Mouse (Mus musculus): ENCODE results near the gene Retnla. TPM values are rescaled to one million over a fixed set of nuclear protein-coding genes. Genes with fewer than 3 reads are reported as not detected.

The Retnla gene
- polyA plus RNA-seq, 1 experiment from 2014 or later: not detected

DNA sequence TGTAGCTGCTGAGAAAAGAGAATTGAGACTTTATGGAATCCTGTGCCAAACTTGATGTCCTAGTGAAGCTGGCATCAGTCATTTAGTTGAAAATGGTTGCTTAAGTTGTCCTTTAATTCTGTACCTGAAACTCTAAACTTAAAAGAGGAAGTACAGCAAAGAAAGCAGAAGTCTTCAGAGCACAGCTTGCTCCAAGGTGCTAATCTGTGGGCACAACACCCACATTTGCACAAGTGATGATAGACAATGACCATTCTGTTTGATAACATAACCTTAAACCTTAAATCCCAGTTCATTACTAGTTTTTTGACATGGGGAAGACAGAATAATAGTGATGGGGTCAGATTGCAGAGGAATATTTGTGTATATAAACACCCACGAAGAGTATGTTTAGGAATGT lies 26.3 kb downstream of the Retnla start:
- no peak for ATAC-seq (ENCODE audit: low read depth)
- no peaks in the 10 kb centered on the region; the same call in 1 of the 2 replicates for H3K4me1 ChIP-seq (ENCODE audit: control insufficient read depth, low read depth, low read length)
- H3K27ac ChIP-seq (ENCODE audit: low read length): no peak overlapping the region
- no peaks in the 10 kb centered on the region for H3K27me3 ChIP-seq (ENCODE audit: control insufficient read depth, insufficient read depth, low read depth, low read length)
- H3K9me3 ChIP-seq (replicated peaks; ENCODE audit: control insufficient read depth, low read length): no peaks in the 10 kb centered on the region
- no peak overlapping the region for H3K9ac ChIP-seq (ENCODE audit: low read depth, low read length)
- no peaks in the 10 kb centered on the region for H3K36me3 ChIP-seq (ENCODE audit: control insufficient read depth, insufficient read depth)
- H3K4me3 ChIP-seq (ENCODE audit: low read depth, low read length): no peak overlapping the region
- 54% methylated on average over 1 of the region's 1 CpGs for WGBS (ENCODE audit: insufficient replicate concordance)
- no peak overlapping the region for H3K4me2 ChIP-seq (ENCODE audit: low read depth, low read length)

GRCm38 (mm10) chr16:48869671-48870070 lies 27.3 kb downstream of the Retnla start:
- ATAC-seq (ENCODE audit: low read depth): no peak
- Histone ChIP-seq H3K4me1 (ENCODE audit: control insufficient read depth, low read depth, low read length) (no peaks in the 10 kb centered on the region; the same call in 1 of the 2 replicates), H3K4me2 (ENCODE audit: low read depth, low read length) (no peak overlapping the region), H3K9me3 (replicated peaks; ENCODE audit: control insufficient read depth, low read length) (no peaks in the 10 kb centered on the region), H3K9ac (ENCODE audit: low read depth, low read length) (no peak overlapping the region), H3K27me3 (ENCODE audit: control insufficient read depth, insufficient read depth, low read depth, low read length) (no peaks in the 10 kb centered on the region), H3K36me3 (ENCODE audit: control insufficient read depth, insufficient read depth) (no peaks in the 10 kb centered on the region), H3K27ac (ENCODE audit: low read length) (no peak overlapping the region), H3K4me3 (ENCODE audit: low read depth, low read length) (no peak overlapping the region)
- WGBS (ENCODE audit: insufficient replicate concordance): 58% methylated on average over 3 of the region's 3 CpGs

DNA sequence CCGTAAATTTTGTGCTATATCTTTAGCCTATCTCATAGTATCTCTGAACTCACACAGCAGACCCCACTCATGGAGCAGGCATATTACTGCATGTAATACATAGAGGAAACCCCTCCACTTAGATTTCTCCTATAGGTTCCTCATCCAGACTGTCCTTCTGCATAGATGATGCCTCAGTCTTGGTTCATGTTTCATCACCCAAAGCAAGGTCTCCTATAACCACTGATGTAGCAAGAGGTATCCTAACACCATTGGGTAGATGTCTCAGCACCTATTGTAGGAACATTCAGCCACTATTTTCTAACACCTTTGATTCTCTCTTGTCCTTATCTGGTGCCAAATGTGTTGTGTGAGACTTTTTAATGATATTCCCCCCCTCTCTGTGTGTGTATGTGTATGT lies 29.4 kb downstream of the Retnla start:
- Histone ChIP-seq H3K27ac (ENCODE audit: low read length) (no peak overlapping the region), H3K9ac (ENCODE audit: low read depth, low read length) (no peak overlapping the region), H3K4me3 (ENCODE audit: low read depth, low read length) (no peak overlapping the region), H3K36me3 (ENCODE audit: control insufficient read depth, insufficient read depth) (no peaks in the 10 kb centered on the region), H3K4me1 (ENCODE audit: control insufficient read depth, low read depth, low read length) (no peaks in the 10 kb centered on the region; the same call in 1 of the 2 replicates), H3K4me2 (ENCODE audit: low read depth, low read length) (no peak overlapping the region), H3K9me3 (replicated peaks; ENCODE audit: control insufficient read depth, low read length) (no peaks in the 10 kb centered on the region), H3K27me3 (ENCODE audit: control insufficient read depth, insufficient read depth, low read depth, low read length) (no peaks in the 10 kb centered on the region)
- ATAC-seq (ENCODE audit: low read depth): no peak
- 72% methylated on average over 1 of the region's 1 CpGs for WGBS (ENCODE audit: insufficient replicate concordance)

DNA sequence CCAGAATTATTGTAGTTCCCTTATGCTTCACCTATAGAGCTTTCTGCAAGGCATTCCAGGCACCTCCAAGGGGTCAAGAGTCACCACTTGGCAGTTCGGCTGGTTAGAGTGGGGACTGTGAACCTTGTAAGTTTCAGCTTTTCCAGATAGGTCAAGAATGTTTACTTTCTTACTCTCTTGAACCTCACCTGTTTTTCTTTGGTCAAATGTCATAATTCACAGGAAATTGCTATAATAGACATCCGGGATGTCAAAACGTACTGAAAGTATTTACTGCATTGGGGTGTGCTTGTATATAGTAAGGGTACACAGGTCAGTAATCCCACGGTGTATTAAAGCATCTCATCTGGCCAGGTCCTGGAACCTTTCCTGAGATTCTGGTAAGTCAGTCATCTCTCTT lies 30.0 kb downstream of the Retnla start, which contains the start of gene Retnlg:
TSS of gene Retnlg (plus strand) at position 301 of the 400 bp plus-strand sequence.
- H3K27ac ChIP-seq (ENCODE audit: low read length): no peak within 1 kb of the TSS
- H3K27me3 ChIP-seq (ENCODE audit: control insufficient read depth, insufficient read depth, low read depth, low read length): no peaks in the 10 kb centered on the region
- no peak within 1 kb of the TSS for H3K4me2 ChIP-seq (ENCODE audit: low read depth, low read length)
- H3K4me3 ChIP-seq (ENCODE audit: low read depth, low read length): no peak within 1 kb of the TSS
- ATAC-seq (ENCODE audit: low read depth): no peak
- H3K36me3 ChIP-seq (ENCODE audit: control insufficient read depth, insufficient read depth): no peaks in the 10 kb centered on the region
- H3K4me1 ChIP-seq (ENCODE audit: control insufficient read depth, low read depth, low read length): no peaks in the 10 kb centered on the region; the same call in 1 of the 2 replicates
- no peak within 1 kb of the TSS for H3K9ac ChIP-seq (ENCODE audit: low read depth, low read length)
- WGBS (ENCODE audit: insufficient replicate concordance): 62% methylated on average over 4 of the region's 4 CpGs
- H3K9me3 ChIP-seq (replicated peaks; ENCODE audit: control insufficient read depth, low read length): no peaks in the 10 kb centered on the region

DNA sequence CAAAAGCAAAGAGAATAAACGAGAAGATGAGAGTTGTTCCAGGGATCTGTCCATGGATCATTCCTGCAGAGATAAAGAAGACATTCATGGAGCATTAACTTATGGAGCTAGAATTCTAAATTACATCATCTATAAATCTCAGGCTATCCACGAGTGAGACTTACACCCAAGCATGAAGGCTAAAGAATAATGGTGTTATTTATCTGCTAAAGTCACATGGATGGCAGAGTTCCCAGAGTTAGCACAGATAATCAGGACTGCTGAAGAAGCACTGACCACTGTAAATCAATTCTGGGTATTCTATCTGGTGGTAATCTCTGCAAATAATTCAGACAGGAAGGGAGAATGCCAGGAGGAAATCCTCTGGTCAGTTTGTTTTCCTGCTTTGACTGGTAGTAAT lies 48.4 kb downstream of the Retnla start:
- Histone ChIP-seq H3K4me1 (ENCODE audit: control insufficient read depth, low read depth, low read length) (no peaks in the 10 kb centered on the region), H3K4me3 (ENCODE audit: low read depth, low read length) (no peak overlapping the region), H3K27ac (ENCODE audit: low read length) (no peak overlapping the region), H3K9ac (ENCODE audit: low read depth, low read length) (no peak overlapping the region), H3K9me3 (replicated peaks; ENCODE audit: control insufficient read depth, low read length) (no peaks in the 10 kb centered on the region), H3K36me3 (ENCODE audit: control insufficient read depth, insufficient read depth) (no peaks in the 10 kb centered on the region), H3K27me3 (ENCODE audit: control insufficient read depth, insufficient read depth, low read depth, low read length) (no peaks in the 10 kb centered on the region), H3K4me2 (ENCODE audit: low read depth, low read length) (no peak overlapping the region)
- ATAC-seq (ENCODE audit: low read depth): no peak
- 20% methylated on average over 2 of the region's 2 CpGs for WGBS (ENCODE audit: insufficient replicate concordance)

Other genes starting within 250 kb of the Retnla start
- not detected in 2 replicates for gene Trat1, start 70.5 kb upstream of the Retnla start, polyA plus RNA-seq (2015; fragmentation: Nextera tagmentation; extraction: Ambion mirVana)
- gene Retnlb, start 25.7 kb upstream of the Retnla start, polyA plus RNA-seq (2015; fragmentation: Nextera tagmentation; extraction: Ambion mirVana): not detected in 2 replicates
- 20.3 and 25.2 TPM in 2 replicates for gene Retnlg, start 30.1 kb downstream of the Retnla start, polyA plus RNA-seq (2015; fragmentation: Nextera tagmentation; extraction: Ambion mirVana)
- 3.9 and 4.9 TPM in 2 replicates for gene Dzip3, start 151.6 kb downstream of the Retnla start, polyA plus RNA-seq (2015; fragmentation: Nextera tagmentation; extraction: Ambion mirVana)
- 14.2 and 15.9 TPM in 2 replicates for gene Cip2a, start 151.6 kb downstream of the Retnla start, polyA plus RNA-seq (2015; fragmentation: Nextera tagmentation; extraction: Ambion mirVana)
- not detected in 2 replicates for gene Myh15, start 214.9 kb downstream of the Retnla start, polyA plus RNA-seq (2015; fragmentation: Nextera tagmentation; extraction: Ambion mirVana)